Mouse (Mus musculus) neural tube, embryonic 13.5 days (tissue): Measurements from ENCODE around the gene Top2a. TPM values are rescaled to one million over a fixed set of nuclear protein-coding genes. Genes with fewer than 3 reads are reported as not detected.
"Not testable (repeated sequence)": the region's sequence is repeated elsewhere in the genome, so short reads cannot be mapped to it uniquely, and the experiment has no call there.

ENCODE experiments used
- ATAC-seq: fragments of 200-750 bp; cut with Nextera tagmentation; 2 replicates; pipeline ENCODE4 v1.8.0; 2017; ENCODE audit warnings: low read depth, mild to moderate bottlenecking, moderate TSS enrichment, moderate library complexity
- H3K27ac ChIP-seq: fragments of 300-500 bp; sonication (generic); replicated peaks from 2 replicates; pipeline ENCODE4 v1.5.1; 2015; ENCODE audit warnings: moderate library complexity, mild to moderate bottlenecking, inconsistent platforms
- H3K27me3 ChIP-seq: fragments of 300-500 bp; sonication (generic); 2 replicates; pipeline ENCODE4 v1.6.1; 2015; ENCODE audit warnings: mild to moderate bottlenecking, inconsistent platforms
- H3K36me3 ChIP-seq: fragments of 300-500 bp; sonication (generic); 2 replicates; pipeline ENCODE4 v1.6.1; 2015; ENCODE audit warnings: mild to moderate bottlenecking, inconsistent platforms
- H3K4me1 ChIP-seq: fragments of 300-500 bp; sonication (generic); replicated peaks from 2 replicates; pipeline ENCODE4 v1.6.1; 2015; ENCODE audit warnings: inconsistent platforms
- H3K4me2 ChIP-seq: fragments of 300-500 bp; sonication (generic); 2 replicates; pipeline ENCODE4 v1.6.1; 2015; ENCODE audit warnings: inconsistent platforms, mild to moderate bottlenecking, moderate library complexity
- H3K4me3 ChIP-seq: fragments of 300-500 bp; sonication (generic); 2 replicates; pipeline ENCODE4 v1.5.1; 2015; ENCODE audit warnings: mild to moderate bottlenecking, inconsistent platforms
- H3K9ac ChIP-seq: fragments of 300-500 bp; sonication (generic); 2 replicates; pipeline ENCODE4 v1.6.1; 2015; ENCODE audit warnings: moderate library complexity, mild to moderate bottlenecking, inconsistent platforms
- H3K9me3 ChIP-seq: fragments of 300-500 bp; sonication (generic); 2 replicates; pipeline ENCODE4 v1.6.1; 2016; ENCODE audit warnings: inconsistent platforms
- WGBS: fragments of 180-500 bp; shearing (Covaris S2); methylation state at CpG from one replicate; pipeline ENCODE4 v1.1.7; 2015; 5-methylcytosine and 5-hydroxymethylcytosine counted together
- polyA plus RNA-seq: library from polyadenylated mRNA; unstranded; fragments of >200 nt; fragmentation: Nextera tagmentation; extraction: Ambion mirVana; gene quantifications from 2 replicates; pipeline ENCODE4 v1.2.1, GENCODE M21; 2015

The Top2a gene
- polyA plus RNA-seq, 1 experiment from 2014 or later = 45.5 TPM

DNA sequence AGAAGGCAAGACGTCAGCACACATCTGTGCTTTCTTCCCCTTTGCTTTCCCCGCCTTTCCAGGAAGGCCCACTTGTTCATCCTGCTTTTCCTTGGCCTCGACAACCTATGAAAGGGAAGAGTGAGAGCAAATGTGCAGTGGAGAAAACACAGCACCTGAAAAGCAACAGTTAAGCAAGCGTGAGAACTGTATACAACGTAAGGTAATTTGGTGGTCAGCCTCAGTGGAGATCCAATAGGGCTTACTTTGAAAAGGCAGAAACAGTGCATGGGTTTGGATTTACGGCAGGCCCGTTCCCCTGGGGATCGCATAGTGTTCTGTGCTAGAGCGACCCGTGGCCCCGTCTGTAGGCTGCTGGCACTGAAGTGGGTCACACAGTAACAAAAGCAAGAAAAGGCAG lies 24.7 kb downstream of the Top2a start:
- ATAC-seq = no peak
- H3K4me1 ChIP-seq = no peaks in the 10 kb centered on the region
- 0 out of 2 replicates have a peak, but pooled peaks cover 16% of the 10 kb centered on the region for H3K36me3 ChIP-seq
- H3K9ac ChIP-seq = no peak overlapping the region
- H3K4me2 ChIP-seq = no peak overlapping the region
- no peak overlapping the region for H3K27ac ChIP-seq
- no peaks in the 10 kb centered on the region for H3K9me3 ChIP-seq
- 73% methylated on average over 11 of the region's 11 CpGs for WGBS
- H3K4me3 ChIP-seq = no peak overlapping the region
- no peaks in the 10 kb centered on the region for H3K27me3 ChIP-seq

DNA sequence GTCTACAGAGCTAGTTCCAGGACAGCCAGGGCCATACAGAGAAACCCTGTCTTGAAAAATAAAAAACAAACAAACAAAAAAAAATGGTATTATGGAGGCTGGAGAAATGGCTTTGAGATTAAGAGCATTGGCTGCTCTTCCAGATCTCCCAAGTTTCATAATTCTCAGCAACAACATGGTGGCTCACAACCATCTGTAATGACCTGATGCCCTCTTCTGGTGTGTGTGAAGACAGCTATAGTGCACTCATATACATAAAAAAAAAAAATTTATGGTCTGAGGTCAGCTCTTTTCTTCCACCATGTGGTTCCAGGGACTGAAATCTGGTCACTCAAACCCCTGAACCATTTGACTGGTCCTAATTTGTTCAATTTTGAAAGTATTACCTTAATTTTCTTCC lies 25.2 kb downstream of the Top2a start:
- Histone ChIP-seq H3K4me2 (no peak overlapping the region), H3K4me1 (no peaks in the 10 kb centered on the region), H3K9me3 (no peaks in the 10 kb centered on the region), H3K4me3 (no peak overlapping the region), H3K9ac (no peak overlapping the region), H3K27ac (no peak overlapping the region), H3K27me3 (no peaks in the 10 kb centered on the region), H3K36me3 (0 out of 2 replicates have a peak, but pooled peaks cover 19% of the 10 kb centered on the region)
- ATAC-seq = no peak

GRCm38 (mm10) chr11:98997659-98998058 lies 26.3 kb downstream of the Top2a start:
- 90% methylated on average over 4 of the region's 4 CpGs for WGBS
- Histone ChIP-seq H3K9me3 (no peaks in the 10 kb centered on the region), H3K36me3 (0 out of 2 replicates have a peak, but pooled peaks cover 23% of the 10 kb centered on the region), H3K27me3 (no peaks in the 10 kb centered on the region), H3K4me1 (no peaks in the 10 kb centered on the region), H3K27ac (no peak overlapping the region), H3K4me3 (no peak overlapping the region), H3K4me2 (no peak overlapping the region), H3K9ac (no peak overlapping the region)
- ATAC-seq = no peak

GRCm38 (mm10) chr11:98995987-98996386 lies 28.0 kb downstream of the Top2a start:
- Histone ChIP-seq H3K27me3 (no peaks in the 10 kb centered on the region), H3K4me1 (no peaks in the 10 kb centered on the region), H3K36me3 (0 out of 2 replicates have a peak, but pooled peaks cover 23% of the 10 kb centered on the region), H3K9me3 (no peaks in the 10 kb centered on the region), H3K9ac (no peak overlapping the region), H3K27ac (no peak overlapping the region), H3K4me2 (no peak overlapping the region), H3K4me3 (no peak overlapping the region)
- ATAC-seq = no peak
- 93% methylated on average over 7 of the region's 7 CpGs for WGBS

GRCm38 (mm10) chr11:98990866-98991265 lies 33.1 kb downstream of the Top2a start:
- 74% methylated on average over 6 of the region's 6 CpGs for WGBS
- H3K4me2 ChIP-seq = no peak overlapping the region
- H3K27me3 ChIP-seq = no peaks in the 10 kb centered on the region
- H3K4me1 ChIP-seq = no peaks in the 10 kb centered on the region
- no peak overlapping the region for H3K4me3 ChIP-seq
- no peak overlapping the region for H3K9ac ChIP-seq
- H3K9me3 ChIP-seq = no peaks in the 10 kb centered on the region
- H3K36me3 ChIP-seq = 0 out of 2 replicates have a peak, but pooled peaks cover 8% of the 10 kb centered on the region
- ATAC-seq = no peak
- no peak overlapping the region for H3K27ac ChIP-seq

GRCm38 (mm10) chr11:98988260-98988659 lies 35.7 kb downstream of the Top2a start:
- H3K27ac ChIP-seq, ATAC-seq, H3K4me1 ChIP-seq, H3K27me3 ChIP-seq, H3K9ac ChIP-seq, H3K9me3 ChIP-seq, H3K4me2 ChIP-seq, H3K4me3 ChIP-seq, H3K36me3 ChIP-seq: not testable (repeated sequence)
- 91% methylated on average over 6 of the region's 6 CpGs for WGBS

DNA sequence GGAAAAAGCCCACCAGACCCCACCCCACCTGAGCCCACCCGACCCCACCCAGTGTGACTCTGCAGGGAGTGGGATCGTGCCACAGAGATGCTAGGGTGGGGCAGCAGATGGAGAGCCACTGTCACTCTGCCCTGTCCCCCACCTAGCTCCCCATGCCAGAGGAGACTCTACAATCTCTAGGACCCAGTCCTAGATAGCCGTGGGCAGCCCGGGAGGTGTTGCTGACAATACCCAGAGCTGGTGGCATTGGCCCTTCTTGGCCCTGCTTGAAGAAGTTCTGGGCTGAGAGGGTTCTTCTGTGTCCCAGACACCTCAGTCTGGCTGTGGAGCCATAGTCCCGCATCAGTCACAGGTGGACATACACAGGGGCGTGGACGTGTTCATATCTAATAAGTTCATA lies 38.4 kb downstream of the Top2a start:
- H3K4me3 ChIP-seq = no peak overlapping the region
- H3K9ac ChIP-seq = no peak overlapping the region
- H3K27me3 ChIP-seq = peaks cover 4% of the 10 kb centered on the region; the same call in 1 of the 2 replicates
- no peak overlapping the region for H3K27ac ChIP-seq
- ATAC-seq = no peak
- H3K9me3 ChIP-seq = no peaks in the 10 kb centered on the region
- 95% methylated on average over 7 of the region's 7 CpGs for WGBS
- peaks cover 24% of the 10 kb centered on the region for H3K4me1 ChIP-seq
- no peaks in the 10 kb centered on the region for H3K36me3 ChIP-seq
- no peak overlapping the region for H3K4me2 ChIP-seq

DNA sequence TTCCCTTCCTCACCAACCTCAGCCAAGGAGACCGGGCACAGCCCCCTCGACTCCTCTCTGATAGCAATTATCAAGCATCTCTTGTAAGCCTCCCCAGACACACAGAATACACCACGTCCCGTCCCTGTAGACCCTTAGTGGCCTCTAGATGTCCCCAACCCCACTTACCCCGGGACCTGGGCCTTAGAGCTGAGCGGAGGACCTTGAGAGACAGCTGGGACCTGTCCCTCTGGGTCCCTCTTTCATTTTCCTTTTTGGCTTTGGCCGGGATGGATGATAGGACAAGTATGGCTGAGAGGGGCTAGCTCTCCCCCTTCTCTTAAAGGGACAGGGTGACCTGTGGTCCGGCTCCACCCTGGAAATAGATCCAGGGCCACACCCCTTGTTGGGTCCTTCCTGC lies 40.4 kb downstream of the Top2a start:
- Histone ChIP-seq H3K9me3 (no peaks in the 10 kb centered on the region), H3K4me1 (peaks cover 32% of the 10 kb centered on the region), H3K4me2 (peak overlapping the region; percentile 81), H3K27ac (no peak overlapping the region), H3K36me3 (no peaks in the 10 kb centered on the region), H3K27me3 (peaks cover 4% of the 10 kb centered on the region; the same call in 1 of the 2 replicates), H3K4me3 (peak overlapping the region; percentile 65), H3K9ac (peak overlapping the region; percentile 88)
- 40% methylated on average over 8 of the region's 8 CpGs for WGBS
- no peak for ATAC-seq

DNA sequence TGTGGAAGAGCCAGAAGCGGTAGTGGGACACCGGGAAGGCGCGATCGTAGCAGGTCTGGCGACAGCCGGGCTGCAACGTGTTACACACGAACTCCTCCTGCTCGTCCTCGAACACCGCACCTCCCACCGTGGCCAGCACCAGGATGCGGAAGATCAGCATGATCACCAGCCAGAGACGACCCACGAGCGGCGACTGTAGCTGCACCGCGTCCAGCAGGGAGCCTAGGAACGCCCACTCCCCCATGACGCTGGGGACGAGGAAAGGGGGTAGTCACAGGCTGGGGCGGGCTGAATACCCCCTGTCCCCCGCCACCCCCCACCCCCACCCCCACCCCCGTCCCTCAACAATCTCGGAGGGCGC lies 41.2 kb downstream of the Top2a start, which contains the start of gene Gjd3:
Gene Gjd3, minus strand, starts transcription at position 244 of the 361 bp plus-strand sequence.
- 2% methylated on average over 28 of the region's 28 CpGs for WGBS
- Histone ChIP-seq H3K4me3 (peak within 1 kb of the TSS; percentile 65), H3K9me3 (no peaks in the 10 kb centered on the region), H3K9ac (peak within 1 kb of the TSS; percentile 88), H3K27ac (peak within 1 kb of the TSS; percentile 96), H3K4me2 (peak within 1 kb of the TSS; percentile 81), H3K27me3 (peaks cover 4% of the 10 kb centered on the region; the same call in 1 of the 2 replicates), H3K4me1 (peaks cover 34% of the 10 kb centered on the region), H3K36me3 (no peaks in the 10 kb centered on the region)
- ATAC-seq = no peak; the same call in 1 of the 2 replicates

DNA sequence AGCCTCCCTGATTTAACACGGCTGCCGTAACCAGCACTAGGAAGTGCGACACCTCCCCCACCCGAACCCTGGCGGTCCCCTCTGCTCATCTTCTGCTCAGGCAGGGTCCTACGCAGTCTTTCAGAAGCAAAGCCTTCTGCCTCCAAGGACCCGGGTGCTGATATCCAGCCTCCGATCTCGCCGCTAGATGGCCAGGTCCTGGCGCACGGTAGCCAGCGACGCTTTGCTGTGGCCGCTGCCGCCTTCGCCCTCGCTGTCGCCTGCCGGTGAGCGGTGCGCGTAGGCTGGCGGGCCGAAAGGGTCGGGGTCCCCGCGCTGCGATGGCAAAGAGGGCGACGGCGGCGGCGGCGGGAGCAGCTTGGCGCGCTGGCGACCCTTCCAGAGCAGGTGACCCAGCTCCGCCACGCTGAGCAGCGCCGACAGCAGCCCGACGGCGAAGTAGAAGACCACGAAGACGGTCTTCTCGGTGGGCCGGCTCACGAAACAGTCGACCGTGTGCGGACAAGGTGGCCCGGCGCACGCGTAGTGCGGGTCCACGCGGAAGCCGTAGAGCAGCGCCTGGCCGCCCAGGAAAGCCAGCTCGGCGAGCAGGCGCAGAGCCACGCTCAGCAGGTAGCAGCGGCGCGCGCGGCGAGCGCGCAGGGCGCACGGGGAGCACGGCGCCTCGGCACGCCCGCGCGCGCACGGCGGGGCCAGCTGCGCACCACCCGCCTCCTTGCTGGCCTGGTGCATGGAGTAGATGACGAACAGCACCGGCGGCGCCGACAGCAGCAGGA lies 41.8 kb downstream of the Top2a start:
- under 1% methylated on average over 94 of the region's 94 CpGs for WGBS
- Histone ChIP-seq H3K36me3 (no peaks in the 10 kb centered on the region), H3K27me3 (peaks cover 4% of the 10 kb centered on the region; the same call in 1 of the 2 replicates), H3K4me1 (peaks cover 34% of the 10 kb centered on the region), H3K9ac (peak overlapping the region; percentile 88), H3K4me2 (peak overlapping the region; percentile 81), H3K4me3 (peak overlapping the region; percentile 65), H3K27ac (peak overlapping the region; percentile 96), H3K9me3 (no peaks in the 10 kb centered on the region)
- ATAC-seq = peak; percentile 82

GRCm38 (mm10) chr11:98981289-98981996 lies 42.5 kb downstream of the Top2a start:
- peak overlapping the region; percentile 65 for H3K4me3 ChIP-seq
- H3K9me3 ChIP-seq = no peaks in the 10 kb centered on the region
- H3K36me3 ChIP-seq = no peaks in the 10 kb centered on the region
- H3K4me1 ChIP-seq = peaks cover 34% of the 10 kb centered on the region
- peak overlapping the region; percentile 81 for H3K4me2 ChIP-seq
- 31% methylated on average over 20 of the region's 20 CpGs for WGBS
- H3K27ac ChIP-seq = peak overlapping the region; percentile 96
- peak overlapping the region; percentile 88 for H3K9ac ChIP-seq
- peaks cover 4% of the 10 kb centered on the region; the same call in 1 of the 2 replicates for H3K27me3 ChIP-seq
- ATAC-seq = peak; percentile 21; the same call in 1 of the 2 replicates

GRCm38 (mm10) chr11:98979356-98979755 lies 44.6 kb downstream of the Top2a start:
- WGBS = 85% methylated on average over 4 of the region's 5 CpGs
- ATAC-seq = no peak
- H3K27me3 ChIP-seq = peaks cover 4% of the 10 kb centered on the region; the same call in 1 of the 2 replicates

More at GRCm38 (mm10) chr11:98979356-98979755, 44.6 kb downstream of the Top2a start:
- H3K9me3 ChIP-seq = no peaks in the 10 kb centered on the region
- no peak overlapping the region for H3K9ac ChIP-seq
- H3K4me2 ChIP-seq = no peak overlapping the region
- no peak overlapping the region for H3K27ac ChIP-seq
- H3K36me3 ChIP-seq = peaks cover 6% of the 10 kb centered on the region
- H3K4me3 ChIP-seq = no peak overlapping the region
- H3K4me1 ChIP-seq = peaks cover 34% of the 10 kb centered on the region
